ENCODE assay signal across 7 mouse cellular contexts in genomic region chr12:112952433-112952832, GRCm38 (mm10). TPM values are rescaled to one million over a fixed set of nuclear protein-coding genes. Genes with fewer than 3 reads are reported as not detected.
DNase-seq lines count a peak whose midpoint lies in the region; ATAC-seq lines count a peak whose summit lies in the region.

No protein-coding gene starts in this region.

- H3K4me2 ChIP-seq in forebrain, embryonic 16.5 days (ENCODE audit: low read length) = no peak overlapping the region

- H3K4me3 ChIP-seq in heart, embryonic 10.5 days = no peak overlapping the region
- no peak overlapping the region for H3K4me3 ChIP-seq in forebrain, embryonic 16.5 days (replicated peaks; ENCODE audit: low read length)

- H3K4me1 ChIP-seq in heart, embryonic 10.5 days = peaks cover 63% of the 10 kb centered on the region
- H3K4me1 ChIP-seq in forebrain, embryonic 16.5 days (replicated peaks; ENCODE audit: control insufficient read depth, insufficient read depth, low read length) = peaks cover 16% of the 10 kb centered on the region

- H3K36me3 ChIP-seq in heart, embryonic 10.5 days = peaks cover 10% of the 10 kb centered on the region
- H3K36me3 ChIP-seq in forebrain, embryonic 16.5 days (ENCODE audit: control insufficient read depth, insufficient read depth) = no peaks in the 10 kb centered on the region

- no peak for ATAC-seq in forebrain, embryonic 16.5 days

- H3K27me3 ChIP-seq in heart, embryonic 10.5 days (ENCODE audit: insufficient read depth, poor library complexity, severe bottlenecking) = peaks cover 16% of the 10 kb centered on the region; the same call in 1 of the 2 replicates
- H3K27me3 ChIP-seq in forebrain, embryonic 16.5 days (replicated peaks; ENCODE audit: control insufficient read depth, insufficient read depth, low read length) = no peaks in the 10 kb centered on the region

- peak overlapping the region; percentile 93; the same call in 1 of the 2 replicates for H3K27ac ChIP-seq in heart, embryonic 10.5 days
- H3K27ac ChIP-seq in forebrain, embryonic 16.5 days (ENCODE audit: low read length) = no peak overlapping the region

- DNase-seq in 3T3-L1 (ENCODE audit: low read depth, low spot score) = peak; percentile 66
- peak; percentile 51 for DNase-seq in MN1 (ENCODE audit: low spot score)
- no peak for DNase-seq in heart, embryonic 10.5 days (ENCODE audit: low spot score)
- DNase-seq in kidney, postnatal 14 days = peak; percentile 63
- peak; percentile 42 for DNase-seq in urinary bladder, postnatal 25 days (ENCODE audit: low spot score)
- DNase-seq in c-Kit-positive CD71-positive TER-119-positive erythroid progenitor cells, embryonic 14.5 days (ENCODE audit: low spot score) = no peak

- 53% methylated on average over 8 of the region's 8 CpGs for WGBS in heart, embryonic 10.5 days
- WGBS in forebrain, embryonic 16.5 days = 79% methylated on average over 8 of the region's 8 CpGs

- H3K9ac ChIP-seq in forebrain, embryonic 16.5 days (replicated peaks; ENCODE audit: low read depth, low read length) = no peak overlapping the region

- no peaks in the 10 kb centered on the region for H3K9me3 ChIP-seq in heart, embryonic 10.5 days
- H3K9me3 ChIP-seq in forebrain, embryonic 16.5 days (ENCODE audit: control insufficient read depth, low read length) = no peaks in the 10 kb centered on the region

RNA-seq across cellular contexts. Expression of gene Nudt14, which starts 10.5 kb away (rescaled TPM):
- 48.6 and 65.5 TPM in 2 replicates for polyA plus RNA-seq in heart, embryonic 10.5 days (2016; fragmentation: Nextera tagmentation; extraction: Ambion mirVana)
- polyA plus RNA-seq in forebrain, embryonic 16.5 days (2015; fragmentation: Nextera tagmentation; extraction: Ambion mirVana) = 53.4 and 57.0 TPM in 2 replicates

RNA-seq across cellular contexts. Expression of gene Jag2, which starts 22.9 kb away (rescaled TPM):
- 2.0 and 3.6 TPM in 2 replicates for polyA plus RNA-seq in heart, embryonic 10.5 days (2016; fragmentation: Nextera tagmentation; extraction: Ambion mirVana)
- 7.9 and 10.7 TPM in 2 replicates for polyA plus RNA-seq in forebrain, embryonic 16.5 days (2015; fragmentation: Nextera tagmentation; extraction: Ambion mirVana)

RNA-seq across cellular contexts. Expression of gene Btbd6, which starts 23.8 kb away (rescaled TPM):
- polyA plus RNA-seq in heart, embryonic 10.5 days (2016; fragmentation: Nextera tagmentation; extraction: Ambion mirVana) = 22.3 and 23.6 TPM in 2 replicates
- 41.4 and 49.7 TPM in 2 replicates for polyA plus RNA-seq in forebrain, embryonic 16.5 days (2015; fragmentation: Nextera tagmentation; extraction: Ambion mirVana)

RNA-seq across cellular contexts. Expression of gene Brf1, which starts 48.1 kb away (rescaled TPM):
- 35.3 and 41.5 TPM in 2 replicates for polyA plus RNA-seq in heart, embryonic 10.5 days (2016; fragmentation: Nextera tagmentation; extraction: Ambion mirVana)
- 60.8 and 64.6 TPM in 2 replicates for polyA plus RNA-seq in forebrain, embryonic 16.5 days (2015; fragmentation: Nextera tagmentation; extraction: Ambion mirVana)

Comparison
In these comparisons a context has a peak if more than half of its experiments do, and no peak if none do; other contexts are left out.
1. DNase-seq: peak in 3T3-L1 (single experiment), MN1 (single experiment), kidney, postnatal 14 days (single experiment) and urinary bladder, postnatal 25 days (single experiment); none in heart, embryonic 10.5 days (single experiment) and c-Kit-positive CD71-positive TER-119-positive erythroid progenitor cells, embryonic 14.5 days (single experiment).